Mouse (Mus musculus) retina, adult 2 months (tissue): Measurements from ENCODE around the gene Impg1.

Experiments
- DNase-seq: peaks from one replicate; pipeline ENCODE4 v3.0.0-alpha.2; 2012; ENCODE audit warnings: low read depth, low spot score

Gene Impg1

GRCm38 (mm10) chr9:80465381-80465780, at the start of gene Impg1:
Impg1 (minus strand) TSS chr9:80465481.
- peak; percentile 71 for DNase-seq

- DNase-seq = no peak
Measured at GRCm38 (mm10) chr9:80509464-80510153, 44.3 kb upstream of the Impg1 start.

- DNase-seq = no peak
Measured at GRCm38 (mm10) chr9:80504496-80505012, 39.3 kb upstream of the Impg1 start.

- no peak for DNase-seq
Measured at GRCm38 (mm10) chr9:80491591-80491990, 26.3 kb upstream of the Impg1 start.

GRCm38 (mm10) chr9:80460420-80460819, 4.9 kb downstream of the Impg1 start:
- no peak for DNase-seq

- no peak for DNase-seq
Measured at GRCm38 (mm10) chr9:80450467-80451261, 14.6 kb downstream of the Impg1 start.

- no peak for DNase-seq
Measured at GRCm38 (mm10) chr9:80441096-80441710, 24.1 kb downstream of the Impg1 start.

GRCm38 (mm10) chr9:80391404-80391803, 73.9 kb downstream of the Impg1 start:
- DNase-seq = no peak

- no peak for DNase-seq
Measured at GRCm38 (mm10) chr9:80391002-80391401, 74.3 kb downstream of the Impg1 start.

GRCm38 (mm10) chr9:80387890-80388289, 77.4 kb downstream of the Impg1 start:
- no peak for DNase-seq

- DNase-seq = no peak
Measured at GRCm38 (mm10) chr9:80386492-80386891, 78.8 kb downstream of the Impg1 start.

GRCm38 (mm10) chr9:80386000-80386399, 79.3 kb downstream of the Impg1 start:
- DNase-seq = peak; percentile 18

- no peak for DNase-seq
Measured at GRCm38 (mm10) chr9:80382711-80383110, 82.6 kb downstream of the Impg1 start.

GRCm38 (mm10) chr9:80380078-80380645, 85.1 kb downstream of the Impg1 start:
- no peak for DNase-seq

GRCm38 (mm10) chr9:80374100-80374499, 91.2 kb downstream of the Impg1 start:
- no peak for DNase-seq

GRCm38 (mm10) chr9:80373304-80373739, 92.0 kb downstream of the Impg1 start:
- DNase-seq = no peak

GRCm38 (mm10) chr9:80368636-80369035, 96.6 kb downstream of the Impg1 start:
- DNase-seq = no peak

- DNase-seq = no peak
Measured at GRCm38 (mm10) chr9:80367520-80368204, 97.6 kb downstream of the Impg1 start.

GRCm38 (mm10) chr9:80360063-80360462, 105.2 kb downstream of the Impg1 start:
- DNase-seq = no peak

GRCm38 (mm10) chr9:80351678-80352331, 113.5 kb downstream of the Impg1 start:
- DNase-seq = no peak

GRCm38 (mm10) chr9:80351295-80351677, 114.0 kb downstream of the Impg1 start:
- DNase-seq = no peak
